In genomic region chr9:91363011-91363730, GRCm38 (mm10) we compare ENCODE assay signal across 14 mouse cellular contexts. TPM values are rescaled to one million over a fixed set of nuclear protein-coding genes. Genes with fewer than 3 reads are reported as not detected.
DNase-seq lines count a peak whose midpoint lies in the region; ATAC-seq and TF ChIP-seq lines count a peak whose summit lies in the region.
"Had no signal": no experiment of that assay in that cellular context is flagged by ENCODE, and none has a peak within 500 bp of the region (broad histone marks: within the 10 kb centered on the region; RNA-seq: fewer than 3 reads in every experiment).

No protein-coding gene starts in this region.

- 3% methylated on average over 14 of the region's 14 CpGs for WGBS in cerebellum, adult 2 months
- 2% methylated on average over 14 of the region's 14 CpGs for WGBS in embryonic facial prominence, embryonic 10.5 days
- 1% methylated on average over 14 of the region's 14 CpGs for WGBS in hindbrain, embryonic 13.5 days
- WGBS in neural tube, embryonic 11.5 days: under 1% methylated on average over 14 of the region's 14 CpGs
- 7% methylated on average over 14 of the region's 14 CpGs for WGBS in stomach, postnatal 0 days

- no peaks in the 10 kb centered on the region for H3K4me1 ChIP-seq in cerebellum, adult 2 months (ENCODE audit: control insufficient read depth, insufficient read depth, low read length)
- peaks cover 13% of the 10 kb centered on the region for H3K4me1 ChIP-seq in embryonic facial prominence, embryonic 10.5 days
- H3K4me1 ChIP-seq in hindbrain, embryonic 13.5 days (replicated peaks): peaks cover 6% of the 10 kb centered on the region; the same call in 1 of the 2 replicates
- H3K4me1 ChIP-seq in neural tube, embryonic 11.5 days (ENCODE audit: control insufficient read depth, insufficient read depth, low read length): no peaks in the 10 kb centered on the region
- H3K4me1 ChIP-seq in stomach, postnatal 0 days (replicated peaks; ENCODE audit: control insufficient read depth, insufficient read depth): no peaks in the 10 kb centered on the region; the same call in 1 of the 2 replicates

- no peak for TF ChIP-seq EP300 in stomach, postnatal 0 days (optimal IDR thresholded peaks at IDR 0.05)

- H3K9me3 ChIP-seq in embryonic facial prominence, embryonic 10.5 days: no peaks in the 10 kb centered on the region
- no peaks in the 10 kb centered on the region for H3K9me3 ChIP-seq in hindbrain, embryonic 13.5 days
- H3K9me3 ChIP-seq in neural tube, embryonic 11.5 days (ENCODE audit: control insufficient read depth, low read length): no peaks in the 10 kb centered on the region
- no peaks in the 10 kb centered on the region for H3K9me3 ChIP-seq in stomach, postnatal 0 days (ENCODE audit: control insufficient read depth, low read length)

- H3K9ac ChIP-seq in hindbrain, embryonic 13.5 days: peak overlapping the region; percentile 96
- peak overlapping the region; percentile 98 for H3K9ac ChIP-seq in neural tube, embryonic 11.5 days (ENCODE audit: low read length)
- no peak overlapping the region for H3K9ac ChIP-seq in stomach, postnatal 0 days (ENCODE audit: low read length)

- intact Hi-C loops in heart, postnatal 36 days (cut with DNase I): no loop called here

- no peaks in the 10 kb centered on the region for H3K36me3 ChIP-seq in embryonic facial prominence, embryonic 10.5 days (replicated peaks)
- H3K36me3 ChIP-seq in hindbrain, embryonic 13.5 days: no peaks in the 10 kb centered on the region
- no peaks in the 10 kb centered on the region for H3K36me3 ChIP-seq in neural tube, embryonic 11.5 days (ENCODE audit: control insufficient read depth, insufficient read depth, low read length)
- no peaks in the 10 kb centered on the region for H3K36me3 ChIP-seq in stomach, postnatal 0 days (ENCODE audit: control insufficient read depth, insufficient read depth, low read length)

- peak; percentile 52 to 61 for DNase-seq in cerebellum, adult 2 months
- DNase-seq in cerebellum, adult 11 months: no peak
- peak; percentile 44 for DNase-seq in embryonic facial prominence, embryonic 10.5 days (ENCODE audit: low spot score)
- DNase-seq in neural tube, embryonic 11.5 days (ENCODE audit: low spot score): peak; percentile 40
- DNase-seq in heart, adult 8-10 months (ENCODE audit: low spot score): no peak
- no peak for DNase-seq in heart, postnatal 36 days
- no peak for DNase-seq in stomach, postnatal 0 days (ENCODE audit: low spot score)
- DNase-seq: gastrocnemius, postnatal 14 days; left cerebral cortex, postnatal 4 days; lung, postnatal 36 days had no signal

- peak overlapping the region; percentile 100 for H3K4me3 ChIP-seq in cerebellum, adult 2 months (replicated peaks; ENCODE audit: insufficient read depth, low read depth, low read length)
- H3K4me3 ChIP-seq in embryonic facial prominence, embryonic 10.5 days: peak overlapping the region; percentile 57
- peak overlapping the region; percentile 71 for H3K4me3 ChIP-seq in hindbrain, embryonic 13.5 days
- peak overlapping the region; percentile 62 for H3K4me3 ChIP-seq in neural tube, embryonic 11.5 days (ENCODE audit: low read depth, low read length)
- no peak overlapping the region for H3K4me3 ChIP-seq in stomach, postnatal 0 days (ENCODE audit: low read depth, low read length)

- H3K27ac ChIP-seq in cerebellum, adult 2 months (ENCODE audit: insufficient read depth, low read length): peak overlapping the region; percentile 94
- H3K27ac ChIP-seq in embryonic facial prominence, embryonic 10.5 days (replicated peaks): peak overlapping the region; percentile 81
- peak overlapping the region; percentile 97 for H3K27ac ChIP-seq in hindbrain, embryonic 13.5 days
- H3K27ac ChIP-seq in neural tube, embryonic 11.5 days (ENCODE audit: low read depth, low read length): peak overlapping the region; percentile 99
- no peak overlapping the region for H3K27ac ChIP-seq in stomach, postnatal 0 days (replicated peaks)

- peak overlapping the region; percentile 51 for H3K4me2 ChIP-seq in hindbrain, embryonic 13.5 days
- peak overlapping the region; percentile 36 for H3K4me2 ChIP-seq in neural tube, embryonic 11.5 days (ENCODE audit: low read depth)
- H3K4me2 ChIP-seq in stomach, postnatal 0 days (replicated peaks; ENCODE audit: low read depth): no peak overlapping the region

- TF ChIP-seq POLR2A in cerebellum, adult 2 months (IDR thresholded peaks at IDR 0.05; ENCODE audit: borderline replicate concordance, insufficient read depth, low read length): peak; percentile 34; the same call in 1 of the 2 replicates

- no peak for TF ChIP-seq CTCF in cerebellum, adult 2 months (IDR thresholded peaks at IDR 0.05; ENCODE audit: borderline replicate concordance, insufficient read depth, low read depth, low read length)
- TF ChIP-seq CTCF in stomach, postnatal 0 days (IDR thresholded peaks at IDR 0.05; ENCODE audit: low read depth): no peak

- H3K27me3 ChIP-seq in cerebellum, adult 2 months (ENCODE audit: control insufficient read depth, insufficient read depth, low read length): no peaks in the 10 kb centered on the region
- H3K27me3 ChIP-seq in embryonic facial prominence, embryonic 10.5 days (replicated peaks; ENCODE audit: low read depth, poor library complexity, severe bottlenecking): peaks cover 100% of the 10 kb centered on the region
- peaks cover 60% of the 10 kb centered on the region for H3K27me3 ChIP-seq in hindbrain, embryonic 13.5 days
- peaks cover 56% of the 10 kb centered on the region for H3K27me3 ChIP-seq in neural tube, embryonic 11.5 days (ENCODE audit: control insufficient read depth, insufficient read depth, low read length)
- peaks cover 29% of the 10 kb centered on the region for H3K27me3 ChIP-seq in stomach, postnatal 0 days (ENCODE audit: control insufficient read depth, insufficient read depth, low read length)

- ATAC-seq in hindbrain, embryonic 13.5 days (ENCODE audit: low FRiP score): no peak
- no peak for ATAC-seq in neural tube, embryonic 11.5 days (ENCODE audit: insufficient read depth, low FRiP score, low TSS enrichment)
- no peak for ATAC-seq in stomach, postnatal 0 days (ENCODE audit: low FRiP score, low TSS enrichment)
- ATAC-seq: Patski had no signal

RNA-seq across cellular contexts. Expression of gene Zic4, which starts 1.0 kb away (rescaled TPM):
- 37.4 and 45.3 TPM in 2 replicates for polyA plus RNA-seq in cerebellum, adult 2 months (2012; rRNA removed)
- polyA plus RNA-seq in embryonic facial prominence, embryonic 10.5 days (2016; fragmentation: Nextera tagmentation; extraction: Ambion mirVana): 4.0 and 5.5 TPM in 2 replicates
- polyA plus RNA-seq in hindbrain, embryonic 13.5 days (2015; fragmentation: Nextera tagmentation; extraction: Ambion mirVana): 42.7 and 58.2 TPM in 2 replicates
- polyA plus RNA-seq in neural tube, embryonic 11.5 days (2014; fragmentation: Nextera tagmentation; extraction: Ambion mirVana): 52.2 and 58.1 TPM in 2 replicates
- not detected for total RNA-seq in heart, adult 8-10 months (2022)
- not detected for total RNA-seq in heart, postnatal 36 days (2021)
- polyA plus RNA-seq in stomach, postnatal 0 days (2015; fragmentation: Nextera tagmentation; extraction: Ambion mirVana): not detected in 2 replicates
- total RNA-seq: common myeloid progenitor, adult 5-6 weeks had no signal
- polyA plus RNA-seq: intestine, embryonic 16.5 days; Patski had no signal

RNA-seq across cellular contexts. Expression of gene Zic1, which starts 2.4 kb away (rescaled TPM):
- 1,121 and 1,289 TPM in 2 replicates for polyA plus RNA-seq in cerebellum, adult 2 months (2012; rRNA removed)
- polyA plus RNA-seq in embryonic facial prominence, embryonic 10.5 days (2016; fragmentation: Nextera tagmentation; extraction: Ambion mirVana): 1.5 and 1.7 TPM in 2 replicates
- 13.7 and 21.3 TPM in 2 replicates for polyA plus RNA-seq in hindbrain, embryonic 13.5 days (2015; fragmentation: Nextera tagmentation; extraction: Ambion mirVana)
- polyA plus RNA-seq in neural tube, embryonic 11.5 days (2014; fragmentation: Nextera tagmentation; extraction: Ambion mirVana): 17.3 and 17.9 TPM in 2 replicates
- total RNA-seq in heart, adult 8-10 months (2022): under 1 TPM in 1 of 4 experiments, not detected in 3; 0.06 TPM
- total RNA-seq in heart, postnatal 36 days (2021): under 1 TPM in 1 of 2 experiments, not detected in 1; 0.61 TPM
- polyA plus RNA-seq in stomach, postnatal 0 days (2015; fragmentation: Nextera tagmentation; extraction: Ambion mirVana): not detected in 2 replicates
- total RNA-seq: common myeloid progenitor, adult 5-6 weeks had no signal
- polyA plus RNA-seq: intestine, embryonic 16.5 days; Patski had no signal

Comparison
In these comparisons a context has a peak if more than half of its experiments do, and no peak if none do; other contexts are left out.
1. DNase-seq: peak in cerebellum, adult 2 months (2 of 2), embryonic facial prominence, embryonic 10.5 days (single experiment) and neural tube, embryonic 11.5 days (single experiment); none in cerebellum, adult 11 months (single experiment), heart, adult 8-10 months (single experiment), heart, postnatal 36 days (0 of 2) and stomach, postnatal 0 days (single experiment).
2. RNA of gene Zic1, which starts 2.4 kb away (polyA plus RNA-seq): 1,121 to 1,289 TPM in cerebellum, adult 2 months; 13.7 to 21.3 TPM in hindbrain, embryonic 13.5 days, 17.3 to 17.9 TPM in neural tube, embryonic 11.5 days, 1.5 to 1.7 TPM in embryonic facial prominence, embryonic 10.5 days and not detected in stomach, postnatal 0 days; every median in the first group is over 10 times any median in the second.